Mouse (Mus musculus) liver, embryonic 15.5 days (tissue): ENCODE results near the gene Specc1. TPM values are rescaled to one million over a fixed set of nuclear protein-coding genes. Genes with fewer than 3 reads are reported as not detected.
A peak's percentile ranks its signal among the peaks of the same experiment; 100 is the strongest.

Experiments used
- ATAC-seq: fragments of 200-750 bp; cut with Nextera tagmentation; 2 replicates; pipeline ENCODE4 v1.8.0; 2017; ENCODE audit warnings: moderate number of reproducible peaks, mild to moderate bottlenecking, moderate library complexity; ENCODE audit not compliant: insufficient read depth
- H3K27ac ChIP-seq: fragments of 300-500 bp; sonication (generic); replicated peaks from 2 replicates; pipeline ENCODE4 v1.5.1; 2015; ENCODE audit warnings: mild to moderate bottlenecking, inconsistent platforms
- H3K27me3 ChIP-seq: fragments of 300-500 bp; sonication (generic); 2 replicates; pipeline ENCODE4 v1.6.1; 2015; ENCODE audit warnings: mild to moderate bottlenecking, inconsistent platforms
- H3K36me3 ChIP-seq: fragments of 300-500 bp; sonication (generic); replicated peaks from 2 replicates; pipeline ENCODE4 v1.6.1; 2015; ENCODE audit warnings: moderate library complexity, mild to moderate bottlenecking, inconsistent platforms
- H3K4me1 ChIP-seq: fragments of 300-500 bp; sonication (generic); replicated peaks from 2 replicates; pipeline ENCODE4 v1.6.1; 2015; ENCODE audit warnings: inconsistent platforms
- H3K4me2 ChIP-seq: fragments of 300-500 bp; sonication (generic); 2 replicates; pipeline ENCODE4 v1.6.1; 2015; ENCODE audit warnings: moderate library complexity, mild to moderate bottlenecking, inconsistent platforms
- H3K4me3 ChIP-seq: fragments of 300-500 bp; sonication (generic); replicated peaks from 2 replicates; pipeline ENCODE4 v1.5.1; 2015; ENCODE audit warnings: mild to moderate bottlenecking, inconsistent platforms
- H3K9ac ChIP-seq: fragments of 300-500 bp; sonication (generic); 2 replicates; pipeline ENCODE4 v1.6.1; 2015; ENCODE audit warnings: moderate library complexity, mild to moderate bottlenecking, inconsistent platforms
- H3K9me3 ChIP-seq: fragments of 300-500 bp; sonication (generic); replicated peaks from 2 replicates; pipeline ENCODE4 v1.6.1; 2016; ENCODE audit warnings: inconsistent platforms
- WGBS: fragments of 180-500 bp; shearing (Covaris S2); methylation state at CpG from one replicate; pipeline ENCODE4 v1.1.7; 2015; ENCODE audit warnings: mixed read lengths; ENCODE audit not compliant: insufficient replicate concordance; 5-methylcytosine and 5-hydroxymethylcytosine counted together
- polyA plus RNA-seq: library from polyadenylated mRNA; unstranded; fragments of >200 nt; fragmentation: Nextera tagmentation; extraction: Ambion mirVana; gene quantifications from 2 replicates; pipeline ENCODE4 v1.2.1, GENCODE M21; 2015

Specc1 gene
- polyA plus RNA-seq, 1 experiment from 2014 or later, result 54.4 TPM

- no peak overlapping the region for H3K4me3 ChIP-seq
- no peak overlapping the region for H3K4me2 ChIP-seq
- no peaks in the 10 kb centered on the region for H3K36me3 ChIP-seq
- 68% methylated on average over 1 of the region's 1 CpGs for WGBS
- H3K9ac ChIP-seq, result no peak overlapping the region
- H3K9me3 ChIP-seq, result no peaks in the 10 kb centered on the region
- H3K4me1 ChIP-seq, result peaks cover 12% of the 10 kb centered on the region; the same call in 1 of the 2 replicates
- no peak overlapping the region for H3K27ac ChIP-seq
- no peak for ATAC-seq
- no peaks in the 10 kb centered on the region for H3K27me3 ChIP-seq
These were observed 130.5 kb downstream of the Specc1 start for GRCm38 (mm10) chr11:62087051-62087450.

- Histone ChIP-seq H3K9ac (no peak overlapping the region), H3K36me3 (no peaks in the 10 kb centered on the region), H3K9me3 (no peaks in the 10 kb centered on the region), H3K4me1 (peaks cover 12% of the 10 kb centered on the region; the same call in 1 of the 2 replicates), H3K27ac (no peak overlapping the region), H3K4me2 (no peak overlapping the region), H3K27me3 (no peaks in the 10 kb centered on the region), H3K4me3 (no peak overlapping the region)
- 77% methylated on average over 3 of the region's 3 CpGs for WGBS
- no peak for ATAC-seq
These were observed 132.1 kb downstream of the Specc1 start for GRCm38 (mm10) chr11:62088651-62089050.

GRCm38 (mm10) chr11:62090321-62090720, 133.8 kb downstream of the Specc1 start:
- H3K36me3 ChIP-seq, result no peaks in the 10 kb centered on the region

GRCm38 (mm10) chr11:62103380-62103911, 146.9 kb downstream of the Specc1 start:
- 12% methylated on average over 3 of the region's 3 CpGs for WGBS
- no peaks in the 10 kb centered on the region for H3K27me3 ChIP-seq
- ATAC-seq, result peak; percentile 54; the same call in 1 of the 2 replicates
- H3K9ac ChIP-seq, result no peak overlapping the region
- H3K36me3 ChIP-seq, result no peaks in the 10 kb centered on the region
- no peaks in the 10 kb centered on the region for H3K9me3 ChIP-seq
- no peak overlapping the region for H3K4me2 ChIP-seq
- H3K27ac ChIP-seq, result no peak overlapping the region
- peaks cover 10% of the 10 kb centered on the region for H3K4me1 ChIP-seq
- H3K4me3 ChIP-seq, result no peak overlapping the region

More at GRCm38 (mm10) chr11:62090321-62090720, 133.8 kb downstream of the Specc1 start:
- ATAC-seq, result no peak
- Histone ChIP-seq H3K9me3 (no peaks in the 10 kb centered on the region), H3K27ac (no peak overlapping the region), H3K9ac (no peak overlapping the region), H3K4me2 (no peak overlapping the region), H3K27me3 (no peaks in the 10 kb centered on the region), H3K4me1 (peaks cover 18% of the 10 kb centered on the region), H3K4me3 (no peak overlapping the region)
- 71% methylated on average over 6 of the region's 6 CpGs for WGBS

- Histone ChIP-seq H3K27me3 (no peaks in the 10 kb centered on the region), H3K4me3 (no peak overlapping the region), H3K9me3 (no peaks in the 10 kb centered on the region), H3K36me3 (0 out of 2 replicates have a peak, but pooled peaks cover 2% of the 10 kb centered on the region), H3K27ac (no peak overlapping the region), H3K4me1 (peaks cover 10% of the 10 kb centered on the region), H3K4me2 (no peak overlapping the region), H3K9ac (no peak overlapping the region)
- no peak for ATAC-seq
- 68% methylated on average over 1 of the region's 1 CpGs for WGBS
These were observed 149.9 kb downstream of the Specc1 start for GRCm38 (mm10) chr11:62106401-62106871.

- ATAC-seq, result no peak
- Histone ChIP-seq H3K27me3 (no peaks in the 10 kb centered on the region), H3K27ac (no peak overlapping the region), H3K36me3 (0 out of 2 replicates have a peak, but pooled peaks cover 3% of the 10 kb centered on the region), H3K9me3 (no peaks in the 10 kb centered on the region), H3K4me3 (no peak overlapping the region), H3K4me2 (no peak overlapping the region), H3K4me1 (peaks cover 10% of the 10 kb centered on the region), H3K9ac (no peak overlapping the region)
- 60% methylated on average over 2 of the region's 2 CpGs for WGBS
These were observed 150.8 kb downstream of the Specc1 start for GRCm38 (mm10) chr11:62107272-62107836.

GRCm38 (mm10) chr11:62118561-62118960, 162.0 kb downstream of the Specc1 start:
- Histone ChIP-seq H3K9me3 (no peaks in the 10 kb centered on the region), H3K9ac (no peak overlapping the region), H3K36me3 (peaks cover 34% of the 10 kb centered on the region), H3K4me2 (no peak overlapping the region), H3K4me1 (no peaks in the 10 kb centered on the region), H3K27me3 (no peaks in the 10 kb centered on the region), H3K4me3 (no peak overlapping the region), H3K27ac (no peak overlapping the region)
- WGBS, result 65% methylated on average over 9 of the region's 9 CpGs
- no peak for ATAC-seq

GRCm38 (mm10) chr11:62119871-62120270, 163.3 kb downstream of the Specc1 start:
- H3K36me3 ChIP-seq, result peaks cover 34% of the 10 kb centered on the region
- no peak overlapping the region for H3K4me3 ChIP-seq
- no peak overlapping the region for H3K27ac ChIP-seq
- no peak overlapping the region for H3K4me2 ChIP-seq
- no peaks in the 10 kb centered on the region for H3K4me1 ChIP-seq
- H3K9ac ChIP-seq, result no peak overlapping the region
- H3K9me3 ChIP-seq, result no peaks in the 10 kb centered on the region
- ATAC-seq, result no peak
- WGBS, result 73% methylated on average over 3 of the region's 3 CpGs
- H3K27me3 ChIP-seq, result no peaks in the 10 kb centered on the region

- H3K4me2 ChIP-seq, result no peak overlapping the region
- H3K9me3 ChIP-seq, result no peaks in the 10 kb centered on the region
- H3K27ac ChIP-seq, result no peak overlapping the region
- 68% methylated on average over 5 of the region's 5 CpGs for WGBS
- no peak overlapping the region for H3K4me3 ChIP-seq
- H3K4me1 ChIP-seq, result no peaks in the 10 kb centered on the region
- H3K36me3 ChIP-seq, result peaks cover 34% of the 10 kb centered on the region
- ATAC-seq, result no peak
- no peaks in the 10 kb centered on the region for H3K27me3 ChIP-seq
- no peak overlapping the region for H3K9ac ChIP-seq
These were observed 164.8 kb downstream of the Specc1 start for GRCm38 (mm10) chr11:62121365-62121764.

- no peaks in the 10 kb centered on the region for H3K27me3 ChIP-seq
- no peak overlapping the region for H3K4me3 ChIP-seq
- peaks cover 44% of the 10 kb centered on the region for H3K36me3 ChIP-seq
- H3K4me1 ChIP-seq, result no peaks in the 10 kb centered on the region
- 38% methylated on average over 3 of the region's 3 CpGs for WGBS
- H3K9ac ChIP-seq, result no peak overlapping the region
- no peak overlapping the region for H3K4me2 ChIP-seq
- ATAC-seq, result no peak
- no peaks in the 10 kb centered on the region for H3K9me3 ChIP-seq
- no peak overlapping the region for H3K27ac ChIP-seq
These were observed 171.1 kb downstream of the Specc1 start for GRCm38 (mm10) chr11:62127692-62128091.

GRCm38 (mm10) chr11:62128197-62128596, 171.6 kb downstream of the Specc1 start:
- H3K36me3 ChIP-seq, result peaks cover 49% of the 10 kb centered on the region
- 82% methylated on average over 8 of the region's 8 CpGs for WGBS

More at GRCm38 (mm10) chr11:62128197-62128596, 171.6 kb downstream of the Specc1 start:
- no peak overlapping the region for H3K9ac ChIP-seq
- H3K27me3 ChIP-seq, result no peaks in the 10 kb centered on the region
- H3K4me3 ChIP-seq, result no peak overlapping the region
- no peak for ATAC-seq
- H3K27ac ChIP-seq, result no peak overlapping the region
- H3K4me1 ChIP-seq, result no peaks in the 10 kb centered on the region
- H3K4me2 ChIP-seq, result no peak overlapping the region
- no peaks in the 10 kb centered on the region for H3K9me3 ChIP-seq
